Mouse (Mus musculus): ENCODE data around the gene Abhd12. TPM values are rescaled to one million over a fixed set of nuclear protein-coding genes. Genes with fewer than 3 reads are reported as not detected.

Abhd12 gene
- polyA plus RNA-seq, 1 experiment from 2014 or later, result 61.0 TPM

GRCm38 (mm10) chr2:150820720-150821119, 83.8 kb downstream of the Abhd12 start:
- no peak for ATAC-seq (ENCODE audit: borderline replicate concordance, extremely low read depth, low FRiP score, low TSS enrichment)
- Histone ChIP-seq H3K9me3 (no peaks in the 10 kb centered on the region), H3K27me3 (no peaks in the 10 kb centered on the region), H3K36me3 (peaks cover 75% of the 10 kb centered on the region), H3K4me2 (no peak overlapping the region), H3K4me3 (no peak overlapping the region), H3K9ac (no peak overlapping the region), H3K27ac (no peak overlapping the region), H3K4me1 (no peaks in the 10 kb centered on the region)
- WGBS, result 79% methylated on average over 8 of the region's 8 CpGs

DNA sequence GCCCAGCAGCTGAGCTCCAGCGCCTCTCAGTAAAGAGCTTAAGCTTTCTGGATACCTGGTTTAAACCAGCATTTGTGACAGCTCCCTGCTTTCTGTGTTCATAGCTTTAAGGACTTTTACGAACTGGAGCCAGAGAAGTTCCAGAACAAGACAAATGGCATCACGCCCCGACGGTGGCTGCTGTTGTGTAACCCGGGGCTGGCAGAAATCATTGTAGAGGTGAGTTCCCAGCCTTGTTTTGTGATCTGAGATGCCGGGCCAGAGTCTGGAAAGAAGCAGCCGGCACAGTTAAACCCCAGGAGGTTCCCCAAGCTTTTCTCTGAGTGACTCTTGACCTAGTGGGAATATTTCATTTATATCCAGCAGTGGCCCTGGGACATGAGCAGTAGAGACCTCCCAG, 85.8 kb downstream of the Abhd12 start:
- H3K36me3 ChIP-seq, result peaks cover 83% of the 10 kb centered on the region
- H3K27ac ChIP-seq, result no peak overlapping the region
- 81% methylated on average over 8 of the region's 8 CpGs for WGBS
- H3K9ac ChIP-seq, result no peak overlapping the region
- no peaks in the 10 kb centered on the region for H3K9me3 ChIP-seq
- ATAC-seq (ENCODE audit: borderline replicate concordance, extremely low read depth, low FRiP score, low TSS enrichment), result no peak
- H3K4me3 ChIP-seq, result no peak overlapping the region
- H3K4me2 ChIP-seq, result no peak overlapping the region
- no peaks in the 10 kb centered on the region for H3K27me3 ChIP-seq
- no peaks in the 10 kb centered on the region for H3K4me1 ChIP-seq

GRCm38 (mm10) chr2:150816676-150817402, 87.7 kb downstream of the Abhd12 start:
- Histone ChIP-seq H3K9ac (no peak overlapping the region), H3K4me2 (no peak overlapping the region), H3K9me3 (no peaks in the 10 kb centered on the region), H3K27me3 (no peaks in the 10 kb centered on the region), H3K27ac (no peak overlapping the region), H3K4me3 (no peak overlapping the region), H3K36me3 (peaks cover 86% of the 10 kb centered on the region), H3K4me1 (no peaks in the 10 kb centered on the region)
- no peak for ATAC-seq (ENCODE audit: borderline replicate concordance, extremely low read depth, low FRiP score, low TSS enrichment)
- WGBS, result 91% methylated on average over 18 of the region's 18 CpGs

GRCm38 (mm10) chr2:150812816-150813215, 91.7 kb downstream of the Abhd12 start:
- Histone ChIP-seq H3K27ac (no peak overlapping the region), H3K27me3 (no peaks in the 10 kb centered on the region), H3K9ac (no peak overlapping the region), H3K4me3 (no peak overlapping the region), H3K36me3 (peaks cover 86% of the 10 kb centered on the region), H3K4me2 (no peak overlapping the region), H3K9me3 (no peaks in the 10 kb centered on the region), H3K4me1 (no peaks in the 10 kb centered on the region)
- ATAC-seq (ENCODE audit: borderline replicate concordance, extremely low read depth, low FRiP score, low TSS enrichment), result no peak
- 89% methylated on average over 6 of the region's 6 CpGs for WGBS

DNA sequence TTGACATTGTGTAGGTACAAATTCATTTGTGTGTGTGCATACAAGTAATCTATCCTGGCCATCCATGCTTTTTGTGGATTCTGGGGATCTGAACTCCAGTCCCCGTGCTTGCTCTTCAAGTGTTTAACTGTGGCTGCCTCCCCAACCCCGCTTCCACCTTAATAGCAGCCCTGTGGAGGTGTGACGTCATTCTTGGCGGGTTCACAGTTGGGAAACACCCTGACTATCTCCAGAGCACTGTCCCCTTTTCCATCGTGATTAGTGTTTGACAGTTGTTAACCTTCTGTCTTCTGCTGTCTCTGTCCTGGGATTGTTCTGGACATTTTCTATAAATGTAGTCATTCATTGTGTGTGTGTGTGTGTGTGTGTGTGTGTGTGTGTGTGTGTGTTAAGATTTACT, 93.9 kb downstream of the Abhd12 start:
- Histone ChIP-seq H3K4me3 (no peak overlapping the region), H3K27ac (no peak overlapping the region), H3K4me2 (no peak overlapping the region), H3K9me3 (no peaks in the 10 kb centered on the region), H3K9ac (no peak overlapping the region), H3K27me3 (no peaks in the 10 kb centered on the region), H3K4me1 (no peaks in the 10 kb centered on the region), H3K36me3 (peaks cover 81% of the 10 kb centered on the region)
- ATAC-seq (ENCODE audit: borderline replicate concordance, extremely low read depth, low FRiP score, low TSS enrichment), result no peak
- 69% methylated on average over 5 of the region's 5 CpGs for WGBS

- 90% methylated on average over 6 of the region's 6 CpGs for WGBS
- no peak overlapping the region for H3K4me2 ChIP-seq
Measured at GRCm38 (mm10) chr2:150808812-150809211, 95.7 kb downstream of the Abhd12 start.

DNA sequence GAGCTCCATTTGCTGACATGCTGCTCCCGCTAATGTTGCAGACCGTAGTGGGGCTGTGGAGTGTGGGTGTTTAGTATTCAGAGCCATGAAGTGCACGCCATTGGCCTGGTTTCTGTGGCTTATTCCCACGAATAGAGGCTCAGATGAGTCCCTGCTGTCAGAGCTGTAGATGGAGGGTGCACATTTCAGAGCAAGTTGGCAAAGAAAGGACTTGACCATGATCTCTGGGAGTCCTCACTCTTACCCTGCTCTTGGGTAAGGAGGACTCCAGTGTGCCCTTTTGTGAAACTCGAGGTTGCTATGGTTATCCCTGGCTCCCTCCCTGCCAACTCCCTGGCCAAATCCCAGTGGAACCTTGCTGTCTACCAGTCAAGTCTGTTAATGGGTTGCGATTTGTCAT, 96.2 kb downstream of the Abhd12 start:
- no peak overlapping the region for H3K9ac ChIP-seq
- no peak for ATAC-seq (ENCODE audit: borderline replicate concordance, extremely low read depth, low FRiP score, low TSS enrichment)
- 84% methylated on average over 6 of the region's 6 CpGs for WGBS
- H3K4me1 ChIP-seq, result no peaks in the 10 kb centered on the region
- H3K27ac ChIP-seq, result no peak overlapping the region
- no peaks in the 10 kb centered on the region for H3K9me3 ChIP-seq
- H3K4me2 ChIP-seq, result no peak overlapping the region
- peaks cover 76% of the 10 kb centered on the region for H3K36me3 ChIP-seq
- no peaks in the 10 kb centered on the region for H3K27me3 ChIP-seq
- no peak overlapping the region for H3K4me3 ChIP-seq

More at GRCm38 (mm10) chr2:150808812-150809211, 95.7 kb downstream of the Abhd12 start:
- no peaks in the 10 kb centered on the region for H3K9me3 ChIP-seq
- no peaks in the 10 kb centered on the region for H3K4me1 ChIP-seq
- H3K36me3 ChIP-seq, result peaks cover 79% of the 10 kb centered on the region
- ATAC-seq (ENCODE audit: borderline replicate concordance, extremely low read depth, low FRiP score, low TSS enrichment), result no peak
- no peaks in the 10 kb centered on the region for H3K27me3 ChIP-seq
- no peak overlapping the region for H3K4me3 ChIP-seq
- no peak overlapping the region for H3K9ac ChIP-seq
- H3K27ac ChIP-seq, result no peak overlapping the region

DNA sequence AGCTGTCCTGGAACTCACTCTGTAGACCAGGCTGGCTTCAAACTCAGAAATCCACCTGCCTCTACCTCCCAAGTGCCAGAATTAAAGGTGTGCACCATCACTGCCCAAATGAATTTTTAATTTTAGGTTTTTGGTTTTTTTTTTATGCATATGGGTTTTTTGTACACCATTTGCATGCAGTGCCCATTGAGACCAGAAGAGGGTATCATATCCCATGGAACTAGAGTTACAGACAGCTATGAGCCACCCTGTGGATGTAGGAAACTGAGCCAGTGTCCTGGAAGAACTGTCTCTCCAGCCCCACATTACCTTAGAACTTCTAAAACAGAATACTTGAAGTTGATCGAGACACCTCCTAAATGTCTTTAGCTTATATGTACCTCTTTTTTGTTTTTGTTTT, 101.5 kb downstream of the Abhd12 start:
- H3K27ac ChIP-seq, result no peak overlapping the region
- peaks cover 60% of the 10 kb centered on the region for H3K36me3 ChIP-seq
- H3K4me2 ChIP-seq, result no peak overlapping the region
- no peaks in the 10 kb centered on the region for H3K27me3 ChIP-seq
- no peak overlapping the region for H3K9ac ChIP-seq
- no peak overlapping the region for H3K4me3 ChIP-seq
- H3K4me1 ChIP-seq, result peaks cover 2% of the 10 kb centered on the region; the same call in 1 of the 2 replicates
- ATAC-seq (ENCODE audit: borderline replicate concordance, extremely low read depth, low FRiP score, low TSS enrichment), result no peak
- H3K9me3 ChIP-seq, result no peaks in the 10 kb centered on the region
- WGBS, result 92% methylated on average over 1 of the region's 1 CpGs

GRCm38 (mm10) chr2:150800616-150801015, 103.9 kb downstream of the Abhd12 start:
- Histone ChIP-seq H3K9me3 (no peaks in the 10 kb centered on the region), H3K4me1 (peaks cover 5% of the 10 kb centered on the region; the same call in 1 of the 2 replicates), H3K9ac (no peak overlapping the region), H3K27me3 (no peaks in the 10 kb centered on the region), H3K36me3 (peaks cover 56% of the 10 kb centered on the region), H3K4me2 (no peak overlapping the region), H3K27ac (no peak overlapping the region), H3K4me3 (no peak overlapping the region)
- 81% methylated on average over 5 of the region's 5 CpGs for WGBS
- no peak for ATAC-seq (ENCODE audit: borderline replicate concordance, extremely low read depth, low FRiP score, low TSS enrichment)

- 55% methylated on average over 7 of the region's 7 CpGs for WGBS
- H3K9ac ChIP-seq, result no peak overlapping the region
- H3K27ac ChIP-seq, result no peak overlapping the region
- H3K9me3 ChIP-seq, result no peaks in the 10 kb centered on the region
- H3K4me2 ChIP-seq, result no peak overlapping the region
- peaks cover 5% of the 10 kb centered on the region; the same call in 1 of the 2 replicates for H3K4me1 ChIP-seq
- no peak for ATAC-seq (ENCODE audit: borderline replicate concordance, extremely low read depth, low FRiP score, low TSS enrichment)
- no peaks in the 10 kb centered on the region for H3K27me3 ChIP-seq
- H3K4me3 ChIP-seq, result no peak overlapping the region
- peaks cover 49% of the 10 kb centered on the region for H3K36me3 ChIP-seq
Measured at GRCm38 (mm10) chr2:150798084-150798483, 106.5 kb downstream of the Abhd12 start.

- Histone ChIP-seq H3K9ac (no peak overlapping the region), H3K4me1 (peaks cover 16% of the 10 kb centered on the region), H3K27ac (no peak overlapping the region), H3K9me3 (no peaks in the 10 kb centered on the region), H3K4me3 (no peak overlapping the region), H3K27me3 (no peaks in the 10 kb centered on the region), H3K4me2 (no peak overlapping the region), H3K36me3 (peaks cover 29% of the 10 kb centered on the region)
- no peak for ATAC-seq (ENCODE audit: borderline replicate concordance, extremely low read depth, low FRiP score, low TSS enrichment)
- 67% methylated on average over 4 of the region's 4 CpGs for WGBS
Measured at GRCm38 (mm10) chr2:150793320-150793719, 111.2 kb downstream of the Abhd12 start.

DNA sequence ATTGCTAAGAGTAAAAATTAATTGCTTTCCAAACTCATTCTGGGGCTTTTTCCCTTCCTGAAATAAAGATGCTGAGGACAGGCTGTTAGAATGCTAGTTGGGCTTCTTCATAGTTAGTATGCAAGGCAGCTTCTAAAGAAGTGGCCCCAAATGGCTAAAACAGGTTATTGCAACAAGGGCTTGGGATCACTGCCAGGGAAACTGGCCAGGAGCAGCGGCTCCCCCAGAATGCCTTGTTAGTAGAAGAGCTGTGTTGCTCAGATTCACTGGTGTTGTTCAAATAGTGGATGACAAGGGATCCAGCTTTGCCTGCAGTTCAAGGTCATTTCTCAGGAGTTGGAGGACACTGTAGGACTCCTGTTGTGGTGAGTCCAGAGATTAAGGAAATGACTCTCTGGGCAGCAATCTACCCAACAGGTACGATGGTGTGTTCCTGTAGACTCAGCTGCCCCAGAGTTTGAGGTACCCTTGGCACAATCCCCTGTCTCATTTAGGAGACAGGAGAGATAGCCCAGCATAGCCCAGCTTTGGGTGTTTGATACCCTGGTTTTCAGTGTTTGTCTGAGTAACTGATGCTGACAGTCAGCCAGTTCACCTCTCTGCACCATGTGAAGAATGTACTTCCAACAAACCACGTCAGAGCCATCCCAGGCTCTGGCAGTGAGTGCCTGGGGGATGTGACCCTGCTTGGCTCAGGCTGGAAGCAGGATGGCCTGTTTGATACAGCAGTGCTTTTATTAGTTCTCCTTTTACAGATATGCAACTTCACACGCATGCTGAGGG, 115.6 kb downstream of the Abhd12 start:
- H3K4me1 ChIP-seq, result peaks cover 28% of the 10 kb centered on the region
- peak overlapping the region; percentile 72 for H3K4me2 ChIP-seq
- WGBS, result 57% methylated on average over 4 of the region's 4 CpGs
- H3K27me3 ChIP-seq, result no peaks in the 10 kb centered on the region
- peak overlapping the region; percentile 12; the same call in 1 of the 2 replicates for H3K4me3 ChIP-seq
- H3K27ac ChIP-seq, result 0 out of 2 replicates have a peak overlapping the region, but pooled peaks have one; percentile 22
- ATAC-seq (ENCODE audit: borderline replicate concordance, extremely low read depth, low FRiP score, low TSS enrichment), result no peak
- H3K36me3 ChIP-seq, result peaks cover 15% of the 10 kb centered on the region
- no peak overlapping the region for H3K9ac ChIP-seq
- H3K9me3 ChIP-seq, result no peaks in the 10 kb centered on the region

Measured in lung, embryonic 15.5 days (tissue).